Mouse (Mus musculus) gastrocnemius, postnatal 14 days (tissue): ENCODE measurements around the gene Zscan20. TPM values are rescaled to one million over a fixed set of nuclear protein-coding genes. Genes with fewer than 3 reads are reported as not detected.
A peak's percentile ranks its signal among the peaks of the same experiment; 100 is the strongest.

Source experiments
- DNase-seq: peaks from one replicate; pipeline ENCODE4 v3.0.0; 2021; ENCODE audit warnings: mixed read lengths
- intact Hi-C: fragments of 180-260 bp; cut with DNase I; formaldehyde crosslinking; loops from one replicate; pipeline ENCODE4 v1.15.1; 2025; ENCODE audit warnings: low total_unique reads
- long read RNA-seq, 2 experiments: library from polyadenylated mRNA; stranded (forward); transcript quantifications; one replicate each; pipeline ENCODE4 v2.0.0; 2021
- total RNA-seq, 2 experiments: library from RNA; stranded (reverse); gene quantifications; 2 replicates each; pipeline ENCODE4 v1.2.3; 2021

Zscan20 gene
- total RNA-seq = 1 to 10 TPM; 1.7 to 3.2 TPM
- long read RNA-seq, experiment 1, full-length matches to known transcripts = 1 of 2 reads
- long read RNA-seq, experiment 1, partial matches to known transcripts = 0 of 2 reads
- long read RNA-seq, experiment 1, other reads (novel, unspliced or antisense) = 1 of 2 reads
- long read RNA-seq, experiment 2, full-length matches to known transcripts = 1 of 1 reads
- long read RNA-seq, experiment 2, partial matches to known transcripts = 0 of 1 reads
- long read RNA-seq, experiment 2, other reads (novel, unspliced or antisense) = 0 of 1 reads

DNA sequence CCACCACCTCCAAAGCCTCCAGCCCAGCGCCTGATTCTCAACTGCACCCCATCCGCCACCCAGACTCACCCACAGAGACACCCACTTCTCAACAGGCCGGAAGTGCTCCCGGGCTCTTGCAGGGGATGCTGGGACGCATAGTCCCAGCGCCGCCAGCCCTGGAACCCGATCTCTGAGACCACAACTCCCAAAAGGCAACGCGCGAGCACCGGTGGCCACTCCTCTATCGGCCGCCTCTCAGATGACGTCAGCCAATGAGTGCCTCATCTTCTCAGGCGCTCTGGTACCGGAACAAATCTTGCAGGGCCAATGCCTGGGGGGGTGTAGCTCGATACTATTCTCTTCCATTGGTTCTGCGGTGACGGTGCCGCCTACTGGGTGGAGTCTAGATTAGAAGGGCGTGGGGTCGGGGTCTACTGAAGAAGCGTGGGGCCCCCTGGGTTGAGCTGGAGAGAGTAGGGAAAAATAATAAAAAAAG is at the start of gene Zscan20:
TSS of gene Zscan20 (minus strand) at position 174 of the 478 bp plus-strand sequence.
- intact Hi-C loops = loop anchor here (10.0 kb wide), 1 partner anchor 165 kb away; no protein-coding TSS in a partner anchor
- peak; percentile 96 for DNase-seq

- intact Hi-C loops = no loop called here
- no peak for DNase-seq
Observed at GRCm38 (mm10) chr4:128655446-128655845, 45.5 kb upstream of the Zscan20 start.

DNA sequence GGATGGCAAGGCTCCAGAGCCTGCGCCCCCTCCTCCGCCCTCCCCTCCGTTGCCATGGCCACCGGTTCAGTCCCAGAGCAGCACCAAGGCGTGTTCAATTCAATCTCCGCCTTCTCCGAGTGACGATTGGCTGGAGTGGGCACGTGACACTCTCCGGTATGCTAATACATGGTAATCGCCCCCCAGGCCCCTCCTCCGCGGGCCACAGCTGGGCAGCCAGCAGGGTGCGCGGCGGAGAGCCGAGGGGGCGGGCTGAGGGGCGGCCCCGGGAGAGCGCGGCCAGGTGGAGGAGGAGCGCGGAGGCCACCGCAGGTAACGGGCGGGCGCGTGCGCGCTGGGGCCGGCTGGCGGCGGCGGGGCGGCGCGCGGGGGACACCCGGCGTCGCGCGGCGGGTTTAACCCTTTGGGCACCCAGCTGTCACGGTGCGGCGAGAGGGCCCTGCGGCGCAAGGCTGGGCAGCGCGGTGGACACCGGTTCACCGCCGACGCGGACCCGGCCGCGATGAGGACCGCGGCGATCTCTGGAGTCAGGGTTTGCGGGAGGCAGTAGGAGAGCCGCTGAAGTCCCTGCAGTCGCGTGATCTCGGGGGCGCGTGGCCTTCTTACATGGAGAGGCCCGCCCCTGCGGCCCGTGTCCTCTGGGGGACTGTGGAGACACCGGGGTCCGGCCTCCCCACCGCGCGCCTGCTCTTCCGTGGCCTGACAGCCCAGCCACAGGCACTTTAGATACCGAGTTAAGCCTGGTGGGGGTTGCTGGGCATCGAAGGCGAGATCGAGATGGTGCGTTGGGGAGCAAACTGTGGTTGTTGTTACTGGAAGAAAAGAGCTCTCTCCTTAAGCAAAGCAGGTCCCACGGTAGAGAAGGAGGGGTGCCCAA is 44.8 kb upstream of the Zscan20 start, which contains the start of gene Phc2:
TSS of gene Phc2 (plus strand) at position 198 of the 877 bp plus-strand sequence.
- DNase-seq = peak; percentile 92
- intact Hi-C loops = no loop called here

- DNase-seq = no peak
- intact Hi-C loops = no loop called here
Observed at GRCm38 (mm10) chr4:128652584-128653298, 42.8 kb upstream of the Zscan20 start.

- intact Hi-C loops = no loop called here
- peak; percentile 38 for DNase-seq
Observed at GRCm38 (mm10) chr4:128651530-128651929, 41.6 kb upstream of the Zscan20 start.

GRCm38 (mm10) chr4:128648567-128649255 is 38.8 kb upstream of the Zscan20 start:
- intact Hi-C loops = no loop called here

GRCm38 (mm10) chr4:128646762-128647161 is 36.9 kb upstream of the Zscan20 start:
- DNase-seq = no peak
- intact Hi-C loops = no loop called here

More at GRCm38 (mm10) chr4:128648567-128649255, 38.8 kb upstream of the Zscan20 start:
- DNase-seq = no peak

GRCm38 (mm10) chr4:128645896-128646295 is 36.0 kb upstream of the Zscan20 start:
- DNase-seq = no peak
- intact Hi-C loops = no loop called here

- DNase-seq = no peak
- intact Hi-C loops = no loop called here
Observed at GRCm38 (mm10) chr4:128641766-128642717, 32.1 kb upstream of the Zscan20 start.

DNA sequence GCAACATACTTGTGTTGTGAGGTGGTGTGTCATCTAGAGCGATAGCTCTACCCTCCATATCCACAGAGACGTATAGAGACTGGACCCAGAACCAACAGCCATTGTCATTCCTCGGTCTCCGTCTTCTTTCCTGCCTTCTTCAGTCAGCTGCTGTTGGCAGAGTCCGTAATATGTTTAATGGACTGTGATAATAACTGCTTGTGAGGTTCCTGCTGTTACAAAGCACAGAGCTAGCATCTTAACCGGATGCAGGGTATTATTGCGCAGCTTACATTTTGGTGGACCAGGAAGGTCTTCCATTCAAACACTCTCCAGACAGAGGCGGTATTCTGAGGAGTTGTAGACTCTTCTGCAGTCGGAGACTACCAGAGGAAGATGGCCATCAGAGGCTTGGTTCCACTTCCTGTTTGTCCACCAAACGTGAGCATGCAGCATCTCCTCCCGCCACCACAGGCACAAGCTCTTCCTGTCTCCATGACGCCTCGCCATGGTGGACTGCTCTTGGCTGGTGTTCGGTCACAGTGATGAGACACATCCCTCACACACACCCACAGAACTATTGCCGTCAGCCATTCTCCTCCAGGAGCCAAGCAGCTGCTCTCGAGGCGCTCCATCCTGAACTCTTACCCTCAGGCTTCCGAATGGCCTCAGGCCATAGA is 28.5 kb upstream of the Zscan20 start:
- intact Hi-C loops = no loop called here
- DNase-seq = no peak

- DNase-seq = peak; percentile 34
- intact Hi-C loops = no loop called here
Observed at GRCm38 (mm10) chr4:128637250-128637649, 27.4 kb upstream of the Zscan20 start.

DNA sequence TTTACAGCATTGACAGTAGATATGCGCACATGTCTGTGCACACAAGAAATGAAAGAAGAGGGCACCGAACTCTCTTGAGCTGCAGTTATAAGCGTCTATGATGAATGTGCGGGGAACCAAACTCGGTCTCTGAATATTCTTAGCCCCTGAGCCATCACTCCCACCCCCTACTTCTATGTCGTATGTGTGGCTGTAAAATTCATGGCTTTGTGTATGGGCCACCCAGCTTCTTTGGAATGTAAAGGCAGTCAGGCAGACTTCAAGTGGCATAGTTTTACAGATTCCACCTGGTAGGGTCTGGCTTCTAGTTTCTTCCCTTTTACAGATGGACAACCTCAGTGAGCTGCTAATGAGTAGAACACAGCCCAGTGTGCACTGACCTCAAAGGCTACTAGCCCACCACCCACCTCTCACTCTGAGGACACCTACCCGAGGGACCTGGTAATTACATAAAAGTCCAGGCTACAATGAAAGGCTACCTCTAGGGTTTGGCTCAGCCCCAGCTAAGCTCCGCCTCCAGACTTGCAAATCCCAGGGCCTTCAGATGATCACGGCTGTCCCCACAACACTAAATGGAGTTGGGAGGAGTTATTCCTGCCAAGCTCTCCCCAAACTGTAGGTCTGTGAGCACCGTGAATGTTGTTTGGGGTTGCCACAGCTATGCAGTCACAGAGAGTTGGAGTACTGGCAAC is 26.1 kb upstream of the Zscan20 start:
- no peak for DNase-seq
- intact Hi-C loops = no loop called here

DNA sequence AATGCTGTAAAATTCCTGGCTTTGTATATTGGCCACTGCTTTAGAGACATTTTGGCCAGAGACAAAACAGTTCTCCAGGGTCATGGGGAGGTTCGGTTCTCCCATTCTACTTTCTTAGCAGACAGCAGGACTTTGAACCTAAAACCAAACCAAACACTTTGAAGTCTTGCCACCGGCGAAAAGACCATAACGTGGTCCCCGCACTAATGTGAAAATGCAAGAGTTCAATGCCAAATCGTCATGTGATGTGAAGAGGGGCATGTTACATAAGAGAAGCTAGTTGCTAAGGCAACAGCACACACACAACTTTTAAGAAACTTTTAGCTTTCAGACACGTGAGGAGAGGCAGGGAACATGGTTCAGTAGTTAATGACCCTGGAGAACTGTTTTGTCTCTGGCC is 25.6 kb upstream of the Zscan20 start:
- intact Hi-C loops = no loop called here
- DNase-seq = no peak

- no peak for DNase-seq
- intact Hi-C loops = no loop called here
Observed at GRCm38 (mm10) chr4:128621109-128621508, 11.2 kb upstream of the Zscan20 start.

- intact Hi-C loops = no loop called here
Observed at GRCm38 (mm10) chr4:128620572-128620971, 10.7 kb upstream of the Zscan20 start.

GRCm38 (mm10) chr4:128618963-128619362 is 9.1 kb upstream of the Zscan20 start:
- intact Hi-C loops = loop anchor here (10.0 kb wide), 1 partner anchor 156 kb away; no protein-coding TSS in a partner anchor
- no peak for DNase-seq

More at GRCm38 (mm10) chr4:128620572-128620971, 10.7 kb upstream of the Zscan20 start:
- no peak for DNase-seq
